In genomic region chr5:118458727-118459390, GRCm38 (mm10) we compare ENCODE assay signal across 8 mouse cellular contexts.
DNase-seq lines count a peak whose midpoint lies in the region; ATAC-seq lines count a peak whose summit lies in the region.

No protein-coding gene starts in this region.

- H3K27me3 ChIP-seq in heart, embryonic 11.5 days (ENCODE audit: control insufficient read depth, insufficient read depth, low read length) = no peaks in the 10 kb centered on the region
- no peaks in the 10 kb centered on the region for H3K27me3 ChIP-seq in kidney, embryonic 14.5 days (ENCODE audit: control insufficient read depth, insufficient read depth, low read length)
- no peaks in the 10 kb centered on the region for H3K27me3 ChIP-seq in midbrain, embryonic 16.5 days (ENCODE audit: control insufficient read depth, insufficient read depth, low read depth, low read length)

- 5% methylated on average over 16 of the region's 16 CpGs for WGBS in heart, embryonic 11.5 days (ENCODE audit: insufficient replicate concordance)
- WGBS in kidney, embryonic 14.5 days = 2% methylated on average over 16 of the region's 16 CpGs
- WGBS in midbrain, embryonic 16.5 days = 3% methylated on average over 16 of the region's 16 CpGs

- DNase-seq in adrenal gland, adult 18-20 months (ENCODE audit: low spot score in 2 of 2) = peak; percentile 41 to 65
- peak; percentile 91 for DNase-seq in fat pad, adult 2 months (ENCODE audit: extremely low read depth, low read depth, low spot score)
- peak; percentile 60 for DNase-seq in liver
- DNase-seq in urinary bladder, postnatal 25 days (ENCODE audit: low spot score) = peak; percentile 50

- H3K9ac ChIP-seq in heart, embryonic 11.5 days (ENCODE audit: low read depth, low read length) = peak overlapping the region; percentile 65; the same call in 1 of the 2 replicates
- peak overlapping the region; percentile 25; the same call in 1 of the 2 replicates for H3K9ac ChIP-seq in kidney, embryonic 14.5 days (ENCODE audit: low read depth, low read length)
- H3K9ac ChIP-seq in midbrain, embryonic 16.5 days (ENCODE audit: low read depth, low read length) = no peak overlapping the region

- no peaks in the 10 kb centered on the region for H3K9me3 ChIP-seq in heart, embryonic 11.5 days (replicated peaks; ENCODE audit: control insufficient read depth, low read length)
- no peaks in the 10 kb centered on the region for H3K9me3 ChIP-seq in kidney, embryonic 14.5 days (ENCODE audit: control insufficient read depth, low read length)
- no peaks in the 10 kb centered on the region for H3K9me3 ChIP-seq in midbrain, embryonic 16.5 days (replicated peaks; ENCODE audit: control insufficient read depth, low read length, poor library complexity, severe bottlenecking)

- peak overlapping the region; percentile 34 for H3K4me3 ChIP-seq in heart, embryonic 11.5 days (ENCODE audit: low read depth, low read length)
- peak overlapping the region; percentile 27 for H3K4me3 ChIP-seq in kidney, embryonic 14.5 days (ENCODE audit: low read length)
- H3K4me3 ChIP-seq in midbrain, embryonic 16.5 days (ENCODE audit: low read depth, low read length) = peak overlapping the region; percentile 10; the same call in 1 of the 2 replicates

- peak overlapping the region; percentile 77 for H3K4me2 ChIP-seq in heart, embryonic 11.5 days
- H3K4me2 ChIP-seq in kidney, embryonic 14.5 days (replicated peaks; ENCODE audit: low read depth, low read length) = peak overlapping the region; percentile 57
- peak overlapping the region; percentile 50 for H3K4me2 ChIP-seq in midbrain, embryonic 16.5 days (ENCODE audit: low read length)

- no peaks in the 10 kb centered on the region for H3K36me3 ChIP-seq in heart, embryonic 11.5 days (ENCODE audit: control insufficient read depth, insufficient read depth, low read length)
- no peaks in the 10 kb centered on the region for H3K36me3 ChIP-seq in kidney, embryonic 14.5 days (ENCODE audit: control insufficient read depth, insufficient read depth, low read length)
- no peaks in the 10 kb centered on the region for H3K36me3 ChIP-seq in midbrain, embryonic 16.5 days (ENCODE audit: control insufficient read depth, insufficient read depth, low read length)

- ATAC-seq in heart, embryonic 11.5 days (replicated peaks; ENCODE audit: insufficient number of reproducible peaks, low FRiP score, low TSS enrichment) = peak; percentile 56
- peak; percentile 86 for ATAC-seq in kidney, embryonic 14.5 days (ENCODE audit: low FRiP score, low TSS enrichment)
- 0 out of 2 replicates have a peak, but pooled peaks have one; percentile 39 for ATAC-seq in midbrain, embryonic 16.5 days
- no peak; the same call in 1 of the 2 replicates for ATAC-seq in megakaryocyte-erythroid progenitor cell, adult 5-6 weeks (replicated peaks; ENCODE audit: low FRiP score, low TSS enrichment, poor library complexity, severe bottlenecking)

- peaks cover 7% of the 10 kb centered on the region; the same call in 1 of the 2 replicates for H3K4me1 ChIP-seq in heart, embryonic 11.5 days (ENCODE audit: control insufficient read depth, insufficient read depth, low read length)
- peaks cover 10% of the 10 kb centered on the region; the same call in 1 of the 2 replicates for H3K4me1 ChIP-seq in kidney, embryonic 14.5 days (ENCODE audit: control insufficient read depth, insufficient read depth, low read length)
- peaks cover 12% of the 10 kb centered on the region for H3K4me1 ChIP-seq in midbrain, embryonic 16.5 days (ENCODE audit: control insufficient read depth, insufficient read depth, low read length)

- no peak overlapping the region for H3K27ac ChIP-seq in heart, embryonic 11.5 days (ENCODE audit: low read depth, low read length)
- H3K27ac ChIP-seq in kidney, embryonic 14.5 days (ENCODE audit: low read depth, low read length) = peak overlapping the region; percentile 77; the same call in 1 of the 2 replicates
- H3K27ac ChIP-seq in midbrain, embryonic 16.5 days (ENCODE audit: low read length) = no peak overlapping the region
